Mouse (Mus musculus) G1E (cell line): ENCODE results near the gene Rab3d.

ENCODE experiments used
- CTCF ChIP-seq: IDR thresholded peaks from 2 replicates; pipeline ENCODE4 v1.5.1; 2012; ENCODE audit warnings: low read depth, low read length, inconsistent platforms, mixed read lengths
- GATA1 ChIP-seq: IDR thresholded peaks from 2 replicates; pipeline ENCODE4 v1.6.1; 2012; ENCODE audit warnings: borderline replicate concordance, low read length, inconsistent platforms, mixed read lengths

- TF ChIP-seq CTCF, result no peak
- no peak for TF ChIP-seq GATA1
Observed at GRCm38 (mm10) chr9:21948790-21949189, 30.8 kb upstream of the Rab3d start.
